Mouse (Mus musculus): ENCODE results near the gene 1700057G04Rik.
"Not testable (repeated sequence)": the region's sequence is repeated elsewhere in the genome, so short reads cannot be mapped to it uniquely, and the experiment has no call there.

1700057G04Rik gene

DNA sequence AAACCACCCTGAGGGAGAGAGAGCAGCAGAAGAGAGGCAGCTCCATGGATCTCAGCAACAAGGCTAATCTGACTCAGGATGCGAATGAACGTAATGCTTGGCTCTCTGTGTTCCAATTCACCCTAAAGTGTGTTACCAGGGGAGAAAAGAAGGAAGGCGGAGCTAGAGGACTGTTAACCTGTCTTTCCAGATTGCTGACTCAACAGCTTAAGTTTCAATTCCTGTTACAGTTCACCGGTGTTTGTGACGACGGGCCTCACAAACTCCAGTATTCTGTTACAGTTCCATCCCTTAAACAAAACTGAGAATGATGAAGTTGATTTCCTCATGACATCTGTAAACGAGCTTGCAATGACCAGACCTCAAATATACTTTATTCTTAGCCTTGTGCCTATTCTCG lies 4.1 kb upstream of the 1700057G04Rik start:
- no peak for DNase-seq (ENCODE audit: low read depth, low spot score)

DNA sequence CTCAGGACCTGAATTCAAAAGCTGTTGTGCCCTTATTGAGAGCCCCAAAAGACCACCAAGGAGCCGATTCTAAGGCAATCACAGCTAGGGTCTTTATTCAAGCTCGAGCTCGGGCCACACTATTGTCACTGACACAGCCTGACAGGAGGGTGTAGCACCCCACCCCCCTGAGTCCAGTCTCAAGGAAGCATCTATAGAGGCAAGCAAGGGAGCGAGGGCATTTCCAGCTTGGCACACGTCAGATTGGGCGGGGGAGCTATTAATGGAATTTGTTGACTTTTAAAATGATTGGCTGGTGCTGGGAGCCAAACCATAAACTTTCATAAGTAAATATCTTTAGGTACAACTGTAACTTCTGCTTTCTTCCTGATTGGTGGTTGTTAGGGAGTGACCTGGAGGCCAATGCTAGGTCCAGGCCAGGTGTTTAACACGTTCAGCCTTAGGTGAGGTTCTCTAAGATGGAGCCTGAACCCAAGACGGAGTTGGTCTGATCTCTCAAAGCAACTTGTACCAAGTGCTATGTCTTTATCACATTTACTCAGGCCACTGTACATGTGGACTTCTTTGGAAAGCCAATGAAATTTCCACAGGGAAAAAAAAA lies 3.5 kb upstream of the 1700057G04Rik start:
- DNase-seq (ENCODE audit: low read depth, low spot score) = no peak

DNA sequence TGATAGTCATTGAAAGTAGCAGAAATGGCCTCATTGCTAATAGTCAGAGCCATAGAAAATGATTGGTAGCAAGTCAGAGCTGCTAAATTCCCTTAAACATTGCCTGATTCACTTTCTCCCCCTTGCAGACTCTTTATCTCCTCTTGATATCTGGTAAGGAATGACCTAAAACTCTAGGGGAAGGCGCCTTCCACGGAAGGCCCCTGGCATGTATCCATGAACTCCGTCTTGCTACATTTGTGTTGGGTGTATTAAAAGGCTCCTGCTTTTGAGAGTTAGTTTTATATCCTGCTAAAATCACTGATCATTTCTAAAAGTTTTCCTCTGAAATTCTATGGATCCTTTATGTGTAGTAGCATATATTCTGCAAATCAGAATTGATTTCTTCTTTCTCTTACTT lies 7.6 kb downstream of the 1700057G04Rik start:
- DNase-seq (ENCODE audit: low read depth, low spot score) = no peak

DNA sequence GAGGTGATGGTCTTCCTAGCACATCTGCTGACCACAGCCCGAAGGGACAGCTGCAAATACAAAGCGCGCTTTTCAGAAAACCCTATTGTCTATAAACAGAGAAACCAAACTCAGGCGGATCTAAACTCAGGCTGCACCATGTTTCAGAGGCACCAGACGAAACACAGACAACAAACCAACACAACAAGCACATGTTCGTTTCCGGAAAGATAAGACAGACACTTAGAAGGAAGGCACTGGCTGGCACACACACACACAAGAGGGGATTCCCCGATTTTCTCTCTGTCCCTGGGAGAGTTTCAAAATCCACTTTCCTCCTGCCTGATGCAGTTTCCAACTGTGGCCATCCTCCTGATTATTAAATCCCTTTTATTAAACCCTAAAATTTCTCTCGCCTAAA lies 16.8 kb downstream of the 1700057G04Rik start:
- DNase-seq (ENCODE audit: low read depth, low spot score) = not testable (repeated sequence)

DNA sequence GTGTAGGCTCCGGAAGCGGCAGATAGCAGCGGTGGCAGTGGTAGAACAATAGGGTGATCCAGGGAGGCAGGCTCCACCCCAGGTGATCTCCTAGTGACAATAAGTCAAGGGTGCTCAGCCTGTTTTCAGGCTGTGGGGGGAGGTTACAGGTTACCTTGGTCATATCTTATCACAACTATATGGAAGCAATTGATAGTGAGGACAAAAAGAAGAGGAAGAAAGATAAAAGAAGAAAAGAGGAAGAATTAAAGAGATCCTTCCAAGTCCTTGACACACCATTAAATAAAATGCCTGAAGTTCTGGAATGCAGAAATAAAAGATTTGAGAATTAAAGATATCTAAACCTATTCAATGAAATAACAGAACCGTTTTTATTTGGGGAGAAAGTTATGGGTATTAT lies 17.6 kb downstream of the 1700057G04Rik start:
- no peak for DNase-seq (ENCODE audit: low read depth, low spot score)

DNA sequence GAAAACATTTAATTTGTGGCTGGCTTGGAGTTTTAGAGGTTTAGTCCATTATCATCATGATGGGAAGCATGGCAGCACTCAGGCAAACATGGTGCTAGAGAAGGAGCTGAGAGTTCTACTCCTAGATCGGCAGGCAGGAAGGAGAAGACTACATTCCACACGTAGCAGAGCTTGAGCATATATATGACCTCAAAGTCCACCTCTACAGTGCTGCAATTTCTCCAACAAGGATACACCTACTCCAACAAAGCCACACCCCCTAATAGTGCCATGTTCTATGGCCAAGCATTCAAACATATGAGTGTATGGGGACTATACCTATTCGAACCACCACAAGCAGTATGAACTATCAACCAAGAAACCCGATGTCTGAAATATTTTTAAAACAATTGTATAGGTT lies 22.2 kb downstream of the 1700057G04Rik start:
- DNase-seq (ENCODE audit: low read depth, low spot score) = no peak

DNA sequence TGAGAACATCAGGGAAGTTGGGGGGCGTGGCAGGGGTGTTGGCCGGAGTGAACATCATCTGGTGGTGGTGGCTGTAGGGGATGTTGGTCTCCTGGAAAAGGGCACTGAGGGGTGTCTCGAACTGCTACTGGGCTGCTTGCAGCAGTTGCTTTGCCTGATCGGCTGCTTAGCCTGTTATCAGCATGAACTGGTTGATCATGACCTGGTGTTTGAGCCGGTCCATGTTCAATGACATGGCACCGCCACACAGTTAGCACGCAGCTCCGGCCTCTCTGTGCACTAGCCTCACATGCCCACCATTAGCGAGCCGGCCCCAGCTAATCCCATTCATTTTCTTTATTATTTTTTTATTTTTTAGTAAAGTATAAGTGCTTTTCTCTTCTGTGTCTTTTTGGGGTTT lies 25.7 kb downstream of the 1700057G04Rik start:
- DNase-seq (ENCODE audit: low read depth, low spot score) = no peak

DNA sequence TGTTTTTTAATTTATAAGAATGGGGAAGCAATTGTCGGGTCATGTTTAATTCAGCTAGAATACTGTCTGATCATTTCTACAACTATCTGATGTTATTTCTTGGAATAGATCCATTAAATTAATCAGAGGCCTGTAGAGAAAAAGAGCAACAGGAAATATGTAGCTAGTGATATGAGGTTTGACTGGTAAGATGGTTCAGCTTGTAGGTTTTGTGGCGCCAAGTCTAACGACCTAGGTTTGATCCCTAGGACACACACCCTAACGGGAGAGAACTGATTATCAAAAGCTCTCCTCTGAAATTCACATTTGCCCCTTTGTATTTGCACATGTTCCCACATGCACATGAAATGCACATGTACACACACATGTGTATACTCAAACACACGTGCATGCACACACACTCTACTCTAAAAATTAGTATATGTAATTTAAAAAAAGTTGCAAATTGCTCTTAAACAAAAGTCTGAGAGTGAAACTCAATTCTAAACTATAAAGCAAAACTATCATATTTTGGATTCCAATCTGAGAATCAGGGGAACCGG lies 26.2 kb downstream of the 1700057G04Rik start:
- DNase-seq (ENCODE audit: low read depth, low spot score) = no peak

DNA sequence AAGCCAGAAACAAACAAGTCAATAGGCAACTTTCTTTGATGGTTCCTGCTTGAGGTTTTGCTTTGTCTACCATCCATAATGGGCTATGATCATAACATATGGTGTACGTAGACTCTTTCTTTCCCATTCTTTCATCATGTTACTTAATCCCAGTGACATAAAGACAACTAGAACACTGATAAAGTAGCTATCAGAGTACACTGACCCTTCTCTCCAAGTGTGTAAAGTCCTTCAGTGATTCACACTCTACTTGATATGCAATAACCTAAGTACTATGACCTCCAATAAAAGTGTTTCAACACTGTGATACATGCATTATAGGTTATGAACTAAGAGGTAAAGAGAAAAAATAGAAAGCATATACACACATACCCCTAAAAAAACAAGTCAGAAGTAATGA lies 27.9 kb downstream of the 1700057G04Rik start:
- no peak for DNase-seq (ENCODE audit: low read depth, low spot score)

DNA sequence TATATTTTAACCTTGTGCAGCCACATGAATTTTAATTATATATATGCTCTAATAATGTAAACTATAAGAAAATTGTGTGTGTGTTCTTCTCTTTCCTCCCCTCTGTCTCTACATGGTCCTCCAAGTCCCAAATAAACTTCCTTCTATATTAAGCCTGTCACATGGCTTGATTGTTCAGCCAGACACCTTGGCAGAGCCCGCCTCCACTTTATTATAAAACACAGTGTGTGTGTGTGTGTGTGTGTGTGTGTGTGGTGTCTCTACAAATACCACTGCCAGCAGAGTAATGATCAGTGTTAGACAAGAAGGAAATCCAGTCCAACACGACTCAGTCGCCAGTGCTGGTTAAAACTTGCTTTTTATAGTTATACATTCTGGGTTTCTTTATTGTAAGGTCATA lies 28.5 kb downstream of the 1700057G04Rik start:
- DNase-seq (ENCODE audit: low read depth, low spot score) = no peak

DNA sequence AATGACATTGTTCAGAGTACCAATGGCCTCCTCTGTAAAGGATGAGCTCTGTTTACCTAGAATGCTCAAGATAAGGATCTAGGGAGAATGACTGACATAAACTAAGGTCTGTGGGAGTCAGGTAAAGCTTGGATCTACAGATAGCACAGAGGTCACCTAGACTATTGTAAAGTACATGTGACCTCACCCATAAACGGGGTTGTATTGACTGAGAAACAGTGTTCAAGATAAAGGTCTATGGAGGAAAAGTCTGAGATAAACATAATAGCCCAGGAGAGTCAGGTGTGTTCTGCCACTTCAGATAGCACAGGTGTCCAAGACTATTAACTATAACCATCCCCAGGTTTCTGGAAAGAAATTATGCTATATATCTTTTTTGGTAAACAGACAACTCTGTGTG lies 29.8 kb downstream of the 1700057G04Rik start:
- no peak for DNase-seq (ENCODE audit: low read depth, low spot score)

DNA sequence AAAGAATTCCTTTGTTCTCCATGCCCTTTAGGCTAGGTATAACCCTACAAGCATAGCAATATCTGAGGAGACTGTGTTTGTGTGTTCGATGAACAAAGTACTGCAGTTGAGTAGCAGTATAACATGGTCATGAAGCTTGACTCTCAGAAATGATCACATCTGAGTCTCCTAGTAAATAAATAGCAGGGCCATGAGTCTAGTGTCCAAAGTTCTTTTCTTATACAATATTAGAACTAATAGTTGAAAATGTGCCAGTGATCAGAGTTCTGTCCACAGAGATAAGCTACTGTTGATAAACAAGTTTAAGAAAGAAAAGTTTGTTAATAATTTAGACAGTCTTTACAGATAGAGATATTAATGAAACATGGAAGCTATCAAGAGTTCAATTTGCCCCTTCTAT lies 42.7 kb downstream of the 1700057G04Rik start:
- DNase-seq (ENCODE audit: low read depth, low spot score) = no peak

DNA sequence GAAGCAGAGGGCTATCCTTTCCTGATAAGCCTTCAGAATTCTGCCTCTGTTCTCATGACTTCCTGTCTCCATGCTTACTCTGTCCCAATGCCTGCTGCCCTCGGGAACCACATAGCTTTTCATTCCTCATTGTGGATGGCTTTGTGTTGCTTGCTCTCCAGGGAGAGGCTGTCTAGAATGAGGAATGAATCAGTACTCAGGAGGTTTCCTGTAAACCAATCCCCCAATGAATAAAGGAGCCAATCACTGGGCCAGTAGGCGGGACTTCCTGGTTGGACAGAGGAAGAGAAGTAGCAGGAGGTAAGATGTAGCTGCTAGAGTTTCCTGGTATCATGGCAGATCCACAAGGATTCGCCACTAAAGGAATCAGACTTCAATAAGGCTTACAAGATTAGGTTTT lies 44.1 kb downstream of the 1700057G04Rik start:
- peak; percentile 4 for DNase-seq (ENCODE audit: low read depth, low spot score)

DNA sequence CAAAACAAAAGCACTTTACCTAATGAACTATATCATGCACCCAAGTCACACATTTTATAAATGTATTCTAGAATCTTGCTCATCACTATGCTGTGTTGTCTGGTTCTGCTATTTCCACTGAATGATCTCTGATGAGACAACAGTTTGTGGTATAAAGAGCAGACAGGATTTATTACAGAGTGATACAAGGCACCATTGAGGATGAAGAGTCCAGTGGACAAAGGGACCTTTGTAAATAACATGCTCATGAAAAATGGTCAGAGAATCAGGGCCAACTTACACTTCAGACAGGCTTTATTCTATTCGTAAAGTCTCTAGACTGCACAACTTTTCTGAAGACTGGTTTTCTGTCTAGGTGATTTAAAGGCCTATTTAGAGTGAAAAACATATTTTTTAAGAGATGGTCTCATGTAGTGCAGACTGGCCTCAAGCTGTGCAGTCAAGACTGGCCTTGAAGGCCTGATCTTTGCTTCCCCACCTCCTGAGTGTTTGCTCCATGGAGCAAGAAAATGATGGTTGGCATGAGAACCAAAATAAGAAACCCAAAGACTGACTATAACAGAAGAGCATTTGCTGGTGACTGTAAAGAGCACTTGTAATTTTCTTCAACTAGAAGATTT lies 51.6 kb downstream of the 1700057G04Rik start:
- no peak for DNase-seq (ENCODE audit: low read depth, low spot score)

DNA sequence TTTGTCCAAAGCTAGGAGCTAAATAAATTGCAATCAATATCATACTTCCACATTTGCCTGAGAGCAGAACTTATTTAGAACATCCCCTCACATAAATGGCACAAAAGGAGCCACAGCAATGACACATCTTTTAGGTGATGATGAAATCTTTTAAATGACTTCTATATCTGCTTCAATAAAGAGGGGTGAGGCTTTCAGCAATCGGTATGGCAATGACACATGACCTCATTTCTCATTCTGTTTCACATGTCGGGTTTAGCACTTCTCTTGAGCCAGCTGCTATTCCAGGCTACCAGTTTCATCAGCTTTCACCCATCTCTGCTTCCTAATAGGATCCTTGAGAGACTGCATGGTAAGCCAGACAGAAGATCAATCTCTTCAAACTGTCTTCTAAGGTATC lies 54.3 kb downstream of the 1700057G04Rik start:
- DNase-seq (ENCODE audit: low read depth, low spot score) = no peak

DNA sequence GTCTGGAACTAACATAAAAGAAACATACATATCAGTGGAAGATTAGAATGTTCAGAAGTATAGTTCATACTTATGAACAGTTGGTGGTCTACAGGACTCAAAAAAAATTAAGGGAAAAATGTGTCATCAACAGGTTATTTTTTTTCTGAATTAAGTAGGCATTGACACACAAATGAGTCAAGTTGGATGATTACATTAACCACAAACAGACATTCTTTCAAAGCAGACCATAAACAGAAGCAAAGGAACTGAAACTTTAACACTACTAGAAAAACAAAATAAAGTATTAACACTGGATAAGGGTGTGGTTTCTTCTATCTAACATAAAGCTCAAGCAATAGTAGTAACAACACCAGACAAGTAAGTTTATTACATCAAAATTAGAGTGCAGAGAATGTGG lies 59.7 kb downstream of the 1700057G04Rik start:
- no peak for DNase-seq (ENCODE audit: low read depth, low spot score)

DNA sequence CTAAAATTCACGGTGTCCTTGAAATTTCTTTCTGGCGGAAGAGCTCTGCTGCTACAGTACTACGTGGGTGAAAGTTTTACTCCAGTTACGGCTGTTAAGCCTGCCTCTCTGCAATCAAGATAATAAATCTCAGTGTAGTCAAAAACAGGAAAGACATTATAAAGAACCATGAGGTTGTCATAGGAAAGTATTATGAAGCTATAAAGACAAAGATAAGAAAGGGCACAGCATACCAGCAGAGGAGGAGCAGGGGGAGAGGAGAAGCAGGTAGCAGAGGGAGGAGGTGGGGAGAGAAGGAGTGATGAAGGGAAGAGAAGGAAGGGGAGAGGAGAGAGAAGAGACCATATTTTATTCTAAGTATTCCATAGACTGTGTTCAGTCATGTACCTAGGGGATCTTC lies 64.7 kb downstream of the 1700057G04Rik start:
- no peak for DNase-seq (ENCODE audit: low read depth, low spot score)

DNA sequence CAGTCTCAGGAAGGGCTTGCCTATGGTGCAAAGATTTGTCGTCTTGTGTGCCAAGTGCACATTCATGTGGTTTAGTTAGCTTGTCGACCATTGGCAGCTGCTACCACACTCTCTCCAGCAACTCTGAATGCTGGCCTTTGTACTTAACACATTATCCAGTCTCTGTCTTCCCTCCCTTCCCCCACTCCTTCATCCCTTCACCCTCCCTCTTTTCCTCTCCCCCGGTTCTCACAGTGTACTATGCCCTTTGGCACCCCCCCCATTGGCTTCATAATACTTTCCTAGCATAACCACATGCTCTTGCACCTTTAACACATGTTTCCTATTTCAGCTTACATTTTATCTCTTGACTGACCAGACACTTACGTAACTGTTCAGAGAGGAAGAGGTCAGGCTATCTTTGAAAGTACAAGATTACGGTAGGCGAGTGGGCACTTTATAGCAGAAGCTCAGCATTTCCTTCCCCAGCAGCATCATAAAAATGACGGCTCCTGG lies 65.6 kb downstream of the 1700057G04Rik start:
- DNase-seq (ENCODE audit: low read depth, low spot score) = no peak

DNA sequence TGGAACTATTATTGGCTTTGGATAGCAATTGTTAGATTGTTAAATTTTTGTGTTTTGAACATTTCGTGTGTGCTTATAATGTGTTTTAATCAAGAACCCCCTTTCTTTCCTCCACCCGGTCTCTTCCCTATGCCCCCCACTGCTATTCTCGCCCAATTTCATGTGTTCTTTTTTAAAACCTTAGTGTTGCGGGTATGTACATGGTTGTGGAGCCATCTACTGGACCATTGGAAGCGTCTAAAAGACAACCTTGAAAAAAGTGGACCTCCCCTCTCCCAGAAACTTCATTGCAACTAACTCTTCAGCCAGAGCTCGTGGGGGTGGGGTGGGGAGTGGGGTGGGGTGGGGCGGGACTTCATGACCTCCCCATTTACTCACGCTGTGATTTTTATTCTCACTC lies 66.2 kb downstream of the 1700057G04Rik start:
- DNase-seq (ENCODE audit: low read depth, low spot score) = peak; percentile 27

DNA sequence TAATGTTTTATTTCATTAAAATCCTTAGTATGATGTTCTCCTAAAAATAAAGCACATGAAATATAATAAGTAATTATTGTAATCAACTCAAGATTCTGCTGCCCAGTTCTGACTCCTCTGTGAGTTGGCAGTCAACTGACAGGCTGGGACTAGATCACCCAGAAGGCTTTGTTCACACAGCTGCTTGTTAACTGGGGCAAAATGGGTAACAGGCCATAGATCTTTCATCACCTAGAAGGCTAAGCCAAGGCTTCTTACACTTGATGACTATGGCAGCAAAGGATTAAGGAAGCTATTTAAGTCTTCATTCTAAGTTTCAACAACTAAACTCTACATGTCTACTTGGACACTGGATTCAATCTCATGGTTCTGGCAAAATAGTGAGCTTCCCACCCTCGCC lies 68.8 kb downstream of the 1700057G04Rik start:
- DNase-seq (ENCODE audit: low read depth, low spot score) = no peak

DNA sequence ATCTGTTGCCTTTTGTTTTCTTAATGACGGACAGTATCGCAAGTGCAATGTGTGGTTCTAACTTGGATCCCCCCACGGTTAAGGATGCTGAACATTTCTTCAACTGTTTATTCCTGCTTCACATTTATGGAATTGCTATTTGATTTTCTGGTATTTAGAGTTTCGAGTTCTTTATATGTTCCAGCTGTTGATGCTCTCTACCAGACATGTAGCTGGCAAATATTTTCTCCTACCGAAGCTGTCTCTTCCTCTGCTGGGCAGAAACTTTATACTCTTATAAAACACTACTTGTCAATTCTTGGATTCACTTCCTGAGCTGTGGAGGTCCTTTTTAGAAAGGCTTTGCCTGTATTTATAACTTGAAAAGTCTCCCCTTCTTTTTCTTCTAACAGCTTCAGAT lies 70.1 kb downstream of the 1700057G04Rik start:
- DNase-seq (ENCODE audit: low read depth, low spot score) = no peak

DNA sequence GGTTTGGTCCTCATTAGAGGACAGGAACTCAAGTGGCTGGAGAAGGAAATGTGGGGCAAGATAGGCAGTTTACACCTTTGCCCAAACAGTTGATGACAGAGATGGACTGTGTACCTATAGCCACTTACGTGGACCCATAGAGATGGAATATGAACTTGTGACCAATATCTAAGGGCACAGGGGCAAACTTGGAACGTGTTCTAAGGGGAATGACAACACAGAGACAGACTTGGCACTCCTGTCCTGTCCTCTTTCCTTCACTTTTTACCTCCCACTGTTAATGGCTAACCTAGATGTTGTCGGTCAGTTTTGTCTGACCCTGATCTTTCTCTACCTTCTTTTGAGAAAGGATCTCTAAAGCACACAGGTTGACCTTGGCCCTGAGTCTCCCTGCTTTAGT lies 74.2 kb downstream of the 1700057G04Rik start:
- no peak for DNase-seq (ENCODE audit: low read depth, low spot score)

DNA sequence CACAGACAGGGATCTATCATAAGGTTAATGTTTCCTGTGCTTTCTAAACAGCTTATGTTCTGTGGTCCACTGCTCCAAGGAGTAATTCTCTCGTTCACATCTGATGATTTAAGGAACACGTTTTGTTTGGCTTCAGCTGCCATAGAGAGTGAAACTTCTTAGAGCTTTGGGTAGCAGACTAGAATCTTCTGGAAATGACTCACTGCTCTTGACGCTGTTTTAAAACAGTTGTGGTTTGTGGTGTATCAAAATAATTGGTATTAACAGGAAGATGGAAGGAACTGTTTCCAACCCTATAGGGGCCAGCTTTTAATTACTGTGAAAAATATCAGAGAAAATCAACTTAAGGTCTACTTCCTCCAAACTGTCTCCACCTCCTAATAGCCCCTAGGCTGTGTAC lies 75.2 kb downstream of the 1700057G04Rik start:
- no peak for DNase-seq (ENCODE audit: low read depth, low spot score)
